Mouse (Mus musculus) thymus, adult 2 months (tissue): ENCODE measurements around the gene Rgs5.

Source experiments
- CTCF ChIP-seq: fragments of 200-500 bp; IDR thresholded peaks from 2 replicates; pipeline ENCODE4 v1.5.1; 2012; ENCODE audit warnings: mild to moderate bottlenecking, control low read depth, low read length, moderate library complexity, borderline replicate concordance; ENCODE audit not compliant: control insufficient read depth, poor library complexity, insufficient read depth; ENCODE audit errors: extremely low read depth
- POLR2A ChIP-seq: fragments of 200-500 bp; IDR thresholded peaks from 2 replicates; pipeline ENCODE4 v1.6.1; 2012; ENCODE audit warnings: mild to moderate bottlenecking, low read length, control low read depth, moderate library complexity; ENCODE audit not compliant: control insufficient read depth, poor library complexity, insufficient read depth; ENCODE audit errors: extremely low read depth

DNA sequence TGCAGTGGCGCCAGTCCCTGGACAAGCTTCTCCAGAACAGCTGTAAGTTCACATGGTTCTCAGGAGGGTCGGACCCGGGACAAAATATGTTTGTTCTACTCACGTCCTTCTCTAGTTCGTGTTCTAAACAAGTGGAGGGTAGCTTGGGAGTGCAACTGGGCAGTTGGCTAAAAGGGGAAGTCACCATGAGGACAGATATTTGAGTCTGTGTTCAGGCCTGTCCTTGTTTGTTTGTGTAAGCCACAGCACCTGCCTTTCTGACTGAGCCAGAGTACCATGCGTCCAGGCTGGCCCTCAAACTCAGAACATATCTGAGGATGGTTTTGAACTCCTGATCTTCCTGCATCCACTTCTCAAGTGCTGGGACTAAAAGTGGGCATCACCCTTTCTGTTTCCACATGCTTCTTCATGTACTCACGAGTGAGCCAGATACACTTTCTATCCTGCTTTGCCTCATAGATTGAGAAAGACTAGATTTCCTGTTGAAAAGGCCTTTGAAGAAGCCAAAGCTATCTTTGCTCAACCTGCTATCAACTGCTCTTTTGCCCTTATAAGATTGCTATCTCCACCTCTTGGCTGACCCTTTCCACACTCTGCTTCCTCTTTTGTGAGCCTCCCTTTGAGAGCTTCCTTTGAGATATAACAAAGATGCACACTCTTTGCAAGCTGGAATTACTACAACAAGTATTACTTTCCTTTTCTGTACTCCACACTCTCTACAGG, 27.6 kb downstream of the Rgs5 start:
- TF ChIP-seq CTCF = no peak
- no peak for TF ChIP-seq POLR2A
